Mouse (Mus musculus) fibroblast of lung, adult 2 months (primary cell): ENCODE measurements around the gene Resf1.
"Not testable (repeated sequence)": the region's sequence is repeated elsewhere in the genome, so short reads cannot be mapped to it uniquely, and the experiment has no call there.

Experiments
- DNase-seq: peaks from one replicate; pipeline ENCODE4 v3.0.0-alpha.2; 2011; ENCODE audit warnings: low read depth

Gene Resf1

DNA sequence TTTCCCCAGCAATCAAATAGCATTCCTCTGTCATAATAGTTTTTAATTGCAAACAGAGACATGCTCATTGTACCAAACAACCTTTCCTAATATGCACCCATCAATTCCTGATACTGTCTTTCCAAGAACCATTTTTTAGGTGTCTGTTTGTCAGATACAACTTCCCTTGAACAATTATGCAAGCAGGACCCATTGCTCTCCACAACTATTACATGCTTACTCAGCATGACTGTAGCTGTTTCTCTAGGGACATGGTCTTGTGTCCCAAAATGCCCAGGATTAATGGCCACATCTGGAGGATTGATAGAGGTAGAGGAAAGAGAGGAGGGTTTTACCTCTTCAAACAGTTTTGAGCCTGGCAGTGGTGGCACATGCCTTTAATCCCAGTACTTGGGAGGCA is 35.2 kb downstream of the Resf1 start:
- no peak for DNase-seq

DNA sequence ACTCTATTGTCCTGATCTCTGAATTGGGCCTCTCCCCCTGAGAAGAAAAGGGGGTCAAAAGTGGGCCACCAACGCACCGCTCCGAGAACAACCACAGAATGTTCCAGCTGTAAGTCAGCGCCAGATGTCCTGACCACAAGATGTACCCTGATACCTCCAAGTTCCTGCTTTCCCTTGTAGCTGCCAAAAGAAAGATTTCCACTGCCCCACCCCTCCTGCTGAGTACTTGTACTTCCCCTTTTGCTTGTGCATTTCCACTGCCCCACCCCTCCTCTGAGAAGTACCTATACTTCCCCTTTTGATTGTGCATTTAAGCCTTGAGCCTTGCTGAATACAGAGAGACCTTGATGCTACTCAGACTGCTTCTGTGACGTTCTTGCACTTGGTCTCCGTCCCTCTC is 39.0 kb downstream of the Resf1 start:
- not testable (repeated sequence) for DNase-seq

DNA sequence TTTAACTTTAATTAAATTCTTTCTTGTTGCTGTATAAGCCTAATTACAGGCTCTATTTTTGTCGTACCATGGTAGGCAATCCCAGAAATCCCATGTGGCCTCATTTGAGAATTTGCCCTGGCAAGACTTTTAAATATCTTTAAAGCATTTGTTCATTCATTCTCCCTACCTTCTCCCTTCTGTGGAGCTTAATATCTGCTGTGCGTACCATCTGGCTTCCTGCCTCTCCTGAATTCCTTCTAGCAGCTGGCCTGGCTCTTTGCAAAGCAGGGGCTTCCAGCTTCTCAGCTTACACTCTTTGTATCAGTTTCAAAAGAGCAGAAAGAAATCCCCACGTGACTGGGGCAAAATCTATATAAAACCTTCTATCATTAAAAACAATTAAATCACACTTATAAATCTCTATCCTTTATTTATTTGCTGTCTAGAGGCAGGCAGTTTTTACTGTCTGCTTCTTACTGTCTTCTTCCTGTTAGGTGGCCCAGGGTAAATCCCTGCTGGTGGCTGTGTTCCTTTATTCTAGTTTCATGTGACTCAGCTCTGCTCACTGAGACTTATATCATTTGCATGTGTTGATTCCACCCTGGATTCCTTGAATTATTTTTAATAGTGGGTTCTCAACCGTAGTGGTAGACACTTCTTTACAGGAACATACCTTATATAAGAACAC is 45.7 kb downstream of the Resf1 start:
- no peak for DNase-seq

DNA sequence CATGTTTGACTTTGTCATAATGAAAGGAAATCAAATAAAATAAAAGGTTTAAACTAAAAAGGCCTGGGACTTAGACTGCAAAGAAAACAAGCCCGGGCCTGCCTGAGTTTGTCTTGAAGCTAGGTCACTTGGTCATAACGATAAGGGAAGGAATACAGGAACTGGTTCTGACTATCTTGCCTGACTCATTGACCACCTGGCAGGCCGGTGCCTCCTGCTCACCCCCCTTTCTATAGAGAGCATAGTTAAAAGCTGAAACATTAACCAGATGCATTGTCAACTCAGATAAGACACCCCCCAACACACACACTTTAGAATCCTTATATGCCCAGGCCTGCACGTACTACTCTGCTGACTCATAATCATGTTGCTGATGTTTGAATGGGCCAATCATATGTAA is 46.6 kb downstream of the Resf1 start:
- not testable (repeated sequence) for DNase-seq

DNA sequence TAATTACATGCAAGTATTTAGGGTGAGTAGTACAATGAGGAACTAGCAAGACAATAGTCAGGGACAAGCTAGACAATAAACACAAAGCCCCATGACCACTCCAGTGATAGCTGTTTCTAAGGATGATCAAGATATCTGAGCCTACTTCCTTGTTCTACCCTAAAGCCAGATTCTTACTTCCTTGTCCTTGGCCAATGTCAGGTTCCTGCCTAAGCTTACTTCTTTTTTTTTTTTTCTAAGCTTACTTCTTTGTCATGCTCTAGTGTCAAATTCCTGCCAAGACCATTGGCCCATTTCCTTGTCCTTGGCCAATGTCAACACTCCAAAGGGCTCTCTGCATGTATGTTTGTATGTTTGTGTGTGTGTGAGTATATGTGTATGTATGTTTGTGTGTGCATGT is 47.9 kb downstream of the Resf1 start:
- no peak for DNase-seq

DNA sequence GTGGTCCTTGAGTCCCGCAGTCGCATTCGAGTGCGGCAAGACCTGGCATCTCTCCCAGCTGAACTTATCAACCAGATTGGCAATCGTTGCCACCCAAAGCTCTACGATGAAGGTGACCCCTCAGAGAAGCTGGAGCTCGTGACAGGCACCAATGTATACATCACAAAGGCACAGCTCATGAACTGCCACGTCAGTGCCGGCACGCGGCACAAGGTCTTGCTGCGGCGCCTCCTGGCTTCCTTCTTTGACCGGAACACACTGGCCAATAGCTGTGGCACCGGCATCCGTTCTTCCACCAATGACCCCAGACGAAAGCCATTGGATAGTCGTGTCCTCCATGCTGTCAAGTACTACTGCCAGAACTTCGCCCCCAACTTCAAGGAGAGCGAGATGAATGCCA is 53.3 kb downstream of the Resf1 start:
- not testable (repeated sequence) for DNase-seq

DNA sequence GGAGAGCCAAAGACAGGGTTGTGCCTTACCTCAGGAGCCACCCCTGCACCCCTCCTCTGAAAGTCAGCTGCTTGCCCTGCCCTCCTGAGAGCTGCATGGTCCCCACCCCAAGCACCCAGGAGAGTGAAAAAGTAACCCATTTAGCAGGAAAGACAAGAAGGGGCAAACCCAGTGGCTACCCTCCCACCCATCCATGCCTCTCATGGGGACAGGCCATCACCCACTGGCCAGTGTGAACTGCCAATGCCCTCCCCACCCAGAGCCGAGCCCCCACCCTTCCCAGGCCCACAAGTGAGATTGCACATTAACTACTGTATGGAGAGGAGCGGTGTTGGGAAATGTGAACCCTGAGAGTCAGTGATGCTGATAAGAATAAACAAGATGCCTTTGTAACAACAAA is 56.8 kb downstream of the Resf1 start:
- DNase-seq: not testable (repeated sequence)

DNA sequence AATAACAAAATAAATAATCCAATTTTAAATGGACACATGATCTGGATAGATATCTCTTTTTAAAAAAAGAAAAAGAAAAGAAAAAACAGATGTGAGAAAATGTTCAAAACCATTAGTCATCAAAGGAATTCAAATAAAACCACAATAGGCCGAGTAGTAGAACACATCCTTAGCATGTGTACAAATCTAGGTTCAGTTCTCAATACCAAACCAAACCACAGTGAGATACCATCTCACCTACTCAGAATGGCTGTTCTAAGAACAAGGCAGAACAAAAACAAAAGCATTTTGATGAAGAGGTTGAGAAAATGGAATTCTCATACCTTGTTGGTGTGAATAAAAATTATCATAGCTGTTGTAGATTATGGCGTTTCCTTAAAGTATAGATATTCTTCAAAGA is 57.2 kb downstream of the Resf1 start:
- DNase-seq: peak; percentile 36

DNA sequence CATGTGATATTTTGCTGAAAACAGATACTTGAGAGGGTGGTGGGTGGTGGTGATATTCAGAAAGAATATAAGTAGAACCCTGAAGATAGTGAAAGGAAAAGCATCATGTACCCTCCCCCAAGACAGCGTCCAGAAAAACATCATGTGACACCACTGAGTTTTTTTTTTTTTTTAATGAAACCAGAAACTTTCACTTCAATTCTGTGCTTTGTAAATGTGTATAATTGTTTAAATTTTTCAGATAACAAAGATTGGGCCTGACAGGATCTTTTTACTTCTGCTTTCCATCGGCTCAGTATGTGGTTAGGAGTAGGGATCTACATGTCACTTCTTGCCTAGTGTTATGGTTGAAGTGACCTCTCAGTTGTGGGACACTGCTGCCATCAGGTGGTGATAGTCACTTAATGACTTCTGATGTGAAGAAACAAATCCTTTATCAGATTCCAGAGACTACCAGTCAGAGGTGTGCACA is 65.8 kb downstream of the Resf1 start:
- peak; percentile 79 for DNase-seq

DNA sequence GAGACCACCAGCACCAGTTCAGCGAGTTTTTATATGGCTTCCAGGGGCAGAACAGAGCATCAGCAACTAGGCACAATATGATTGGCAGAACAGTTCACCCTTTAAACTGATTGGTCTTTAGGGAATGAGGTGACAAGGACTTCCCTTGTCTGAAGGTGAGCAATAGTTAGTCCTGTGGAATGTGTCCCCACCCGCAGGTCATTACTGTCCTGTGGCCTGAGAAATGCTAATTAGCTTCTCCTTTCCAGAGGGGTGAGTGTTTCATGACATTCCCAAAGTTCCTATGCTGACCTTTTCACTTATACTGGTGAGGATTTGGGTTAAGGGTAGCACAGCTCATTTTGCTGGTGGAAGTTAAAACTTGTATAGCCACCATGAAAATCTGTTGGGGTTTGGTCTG is 74.3 kb downstream of the Resf1 start:
- DNase-seq: no peak
